Mouse (Mus musculus): Measurements from ENCODE around the gene Fam198b.
A peak's percentile ranks its signal among the peaks of the same experiment; 100 is the strongest.
"Not testable (repeated sequence)": the region's sequence is repeated elsewhere in the genome, so short reads cannot be mapped to it uniquely, and the experiment has no call there.

Fam198b gene

GRCm38 (mm10) chr3:79925950-79926697 is 41.8 kb downstream of the Fam198b start:
- no peak for DNase-seq

DNA sequence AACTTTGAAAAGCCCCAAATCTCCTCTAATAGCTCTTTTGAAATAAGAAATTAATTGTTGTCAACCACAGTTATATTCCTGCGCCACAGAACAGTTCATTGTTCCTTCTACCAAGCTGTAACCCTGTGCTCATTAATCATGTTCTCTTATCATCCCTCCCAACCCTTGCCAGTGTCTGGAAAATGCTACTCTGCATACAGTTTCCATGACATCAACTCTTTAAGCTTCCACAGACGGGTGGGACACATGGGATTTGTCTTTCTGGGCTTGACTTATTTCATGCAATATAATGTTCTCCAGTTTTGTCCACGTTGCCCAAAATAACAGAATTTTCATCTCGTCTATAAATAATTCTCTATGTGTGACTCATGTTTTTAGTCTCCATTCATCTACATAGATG is 42.7 kb downstream of the Fam198b start:
- DNase-seq, result no peak

DNA sequence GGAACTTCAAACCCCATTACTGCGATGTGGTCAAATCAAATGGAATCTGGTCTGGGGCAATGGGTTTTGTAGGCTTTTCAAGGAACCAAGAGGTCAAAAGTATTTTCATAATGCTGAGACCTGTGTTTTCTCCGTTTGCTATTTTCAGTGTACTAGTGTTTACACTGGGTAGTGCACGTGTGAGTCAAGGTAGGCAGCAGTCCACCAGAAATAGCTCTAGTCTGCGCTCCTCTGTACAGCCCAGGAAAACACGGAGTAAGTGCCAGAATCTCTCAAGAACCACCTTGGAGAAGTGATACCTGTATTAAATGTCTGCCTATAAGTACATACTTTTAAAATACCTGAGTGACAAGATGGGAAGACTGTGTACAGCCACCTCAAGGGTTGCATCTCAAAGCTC is 44.1 kb downstream of the Fam198b start:
- no peak for DNase-seq

DNA sequence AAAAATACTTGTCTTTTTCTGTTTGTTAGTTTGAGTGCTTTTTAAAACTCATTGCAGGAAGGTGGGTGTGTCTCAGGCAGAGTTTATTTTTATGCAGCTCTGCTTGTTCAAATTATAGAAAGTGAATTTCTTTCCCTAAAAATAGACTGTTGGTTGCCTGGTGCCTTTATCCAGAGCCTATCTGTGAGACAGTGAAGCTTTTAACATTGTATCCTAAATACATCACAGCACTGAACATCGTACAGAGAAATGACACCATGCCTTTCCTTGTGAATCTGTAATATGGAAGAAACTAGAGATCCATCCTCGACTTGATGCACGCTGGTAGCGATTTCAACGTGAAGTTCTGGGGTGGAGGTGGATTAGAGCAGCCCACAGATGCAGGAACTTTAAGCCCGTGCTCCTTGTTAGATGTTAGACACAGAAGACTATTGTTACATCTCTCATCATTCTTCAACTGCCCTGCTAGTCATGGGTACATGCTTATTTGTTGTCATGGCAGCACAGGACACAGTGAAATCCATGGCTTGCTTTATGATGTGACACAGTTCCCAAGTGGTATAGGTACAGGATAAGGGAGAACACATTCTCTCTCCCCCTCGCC is 45.9 kb downstream of the Fam198b start:
- DNase-seq, result no peak

DNA sequence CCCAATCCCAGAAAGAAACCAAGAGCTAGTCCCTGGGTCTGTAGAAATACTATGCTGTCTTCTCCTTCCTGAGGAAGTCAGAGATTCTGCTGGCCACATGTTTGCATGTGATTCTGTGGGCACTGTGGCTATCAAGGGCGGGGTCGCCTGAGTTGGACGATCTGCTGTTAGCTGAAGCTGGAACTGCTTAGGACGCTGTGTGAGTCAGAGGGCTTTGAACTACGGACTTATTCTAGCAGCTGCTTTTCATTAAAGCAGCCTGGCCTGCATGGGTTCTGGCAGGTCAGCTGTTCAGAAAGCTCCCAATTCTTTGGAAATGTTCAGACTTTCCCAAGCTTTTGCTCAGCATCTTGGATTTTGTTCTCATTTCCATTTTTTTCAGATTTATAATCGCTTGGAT is 51.9 kb downstream of the Fam198b start:
- peak; percentile 99 for DNase-seq

DNA sequence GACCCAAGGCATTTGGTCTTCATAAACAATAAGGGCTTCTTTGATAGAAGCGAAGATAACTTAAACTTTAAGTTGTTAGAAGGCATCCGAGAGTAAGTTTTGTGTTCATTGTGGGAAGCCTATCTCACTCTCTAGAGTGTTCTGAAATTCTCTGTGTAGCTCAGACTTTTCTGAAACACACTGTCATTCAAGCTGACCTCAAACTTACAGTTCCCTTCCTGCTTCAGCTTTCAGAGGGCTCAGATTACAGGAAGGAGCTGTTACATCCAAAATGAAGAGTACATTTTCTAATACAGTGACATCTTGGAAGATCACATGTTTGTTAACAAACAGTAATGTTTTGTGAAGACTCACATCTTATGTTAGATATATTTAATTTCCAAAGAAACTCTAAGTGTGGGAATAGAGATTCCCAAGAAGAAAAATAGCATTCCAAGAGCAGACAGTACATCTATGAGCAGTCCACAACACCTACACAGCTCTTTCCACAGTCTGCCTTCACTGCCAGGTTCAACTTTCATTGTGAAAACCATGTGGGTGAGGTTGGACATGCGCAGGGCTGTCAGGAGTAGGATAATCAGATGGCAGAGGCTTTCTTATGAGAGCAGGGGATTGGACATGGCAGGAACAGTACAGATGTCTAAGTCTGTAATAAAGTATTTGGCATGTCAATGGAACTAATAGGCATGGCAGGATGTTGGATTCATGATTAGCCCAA is 52.6 kb downstream of the Fam198b start:
- DNase-seq, result no peak

DNA sequence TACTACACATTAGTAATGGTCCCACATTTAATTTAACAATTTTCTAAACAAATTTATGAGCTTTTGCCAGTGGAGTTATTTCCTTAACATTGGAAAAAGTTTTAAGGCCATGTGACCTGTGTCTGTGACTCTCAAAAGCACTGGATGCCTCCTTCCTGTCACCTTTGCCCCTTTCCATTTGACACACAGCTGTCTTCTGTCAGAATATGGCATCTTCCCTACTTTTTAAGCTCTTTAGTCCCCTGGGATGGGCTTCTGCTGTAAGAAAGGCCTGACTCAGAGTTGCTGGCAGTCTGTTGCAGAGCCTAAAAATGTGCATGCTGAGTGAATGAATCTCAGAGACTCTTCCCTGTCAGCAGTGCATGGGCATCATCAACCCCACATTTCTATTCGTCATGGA is 63.4 kb downstream of the Fam198b start:
- peak; percentile 98 for DNase-seq

DNA sequence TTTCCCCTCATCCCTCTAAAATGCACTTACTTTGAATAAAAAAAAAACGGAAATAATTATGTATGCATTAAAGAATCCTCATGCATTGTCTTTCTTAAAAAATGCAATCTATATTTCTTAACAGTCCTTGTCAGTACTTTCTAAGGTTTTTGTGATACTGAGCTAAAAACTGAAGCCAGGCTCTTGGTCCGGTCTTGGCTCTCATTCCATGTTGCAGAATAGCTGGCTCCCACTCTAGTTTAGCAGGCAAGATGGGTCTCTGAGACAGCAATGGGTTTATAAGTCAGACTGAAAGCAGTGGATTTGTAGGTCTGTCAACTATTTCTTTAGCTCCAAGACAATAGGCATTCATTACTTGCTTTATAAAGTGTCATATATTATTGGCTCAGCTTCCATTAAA is 63.8 kb downstream of the Fam198b start:
- no peak for DNase-seq

DNA sequence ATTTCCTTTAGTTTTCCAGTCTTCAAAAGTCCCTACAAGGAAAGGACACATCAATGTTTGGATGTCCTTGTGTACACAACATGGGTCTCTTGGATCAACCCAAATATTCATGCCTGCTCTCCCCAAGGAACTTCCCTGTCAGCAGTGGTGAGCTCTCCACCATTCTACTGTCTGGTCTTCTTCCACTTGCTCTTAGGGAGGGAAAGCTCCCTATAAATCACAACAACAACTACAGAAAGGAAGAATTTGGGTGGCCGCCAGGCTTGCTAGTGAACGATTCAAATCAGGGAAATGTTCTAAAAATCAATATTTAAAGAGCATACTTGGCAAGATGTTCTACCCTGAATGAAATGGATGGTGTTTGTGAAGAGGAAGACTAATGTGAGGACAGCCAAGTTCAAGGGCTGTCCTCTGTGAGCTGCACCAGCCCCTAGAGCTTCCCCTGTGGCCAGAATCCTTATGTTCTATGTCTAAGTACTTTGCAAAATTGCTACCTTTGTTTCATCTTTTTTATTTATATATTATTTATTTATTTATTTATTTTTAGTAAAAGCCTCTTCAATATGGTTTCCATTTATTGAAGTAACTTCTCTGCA is 68.9 kb downstream of the Fam198b start:
- DNase-seq, result no peak

GRCm38 (mm10) chr3:79955262-79955661 is 70.9 kb downstream of the Fam198b start:
- DNase-seq, result no peak

- DNase-seq, result no peak
Observed at GRCm38 (mm10) chr3:79956792-79957191, 72.5 kb downstream of the Fam198b start.

DNA sequence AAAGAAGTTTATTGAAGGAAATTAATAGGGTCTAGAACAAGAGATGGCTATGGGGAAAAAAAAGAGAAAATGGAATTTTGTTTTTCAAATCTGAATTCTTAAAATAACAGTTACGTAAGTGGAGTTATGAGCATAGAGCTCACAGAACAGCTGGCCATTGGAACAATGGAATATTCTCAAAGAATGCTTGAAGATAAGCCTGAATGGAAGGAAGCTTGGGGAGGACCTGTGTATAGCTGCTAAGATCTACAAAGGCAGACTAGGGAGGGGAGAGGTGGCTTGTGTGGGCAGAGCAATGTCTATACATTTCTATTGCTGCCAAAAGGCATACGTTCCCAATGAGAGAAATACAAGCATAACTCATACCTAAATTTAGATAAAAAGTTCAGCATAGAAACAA is 73.4 kb downstream of the Fam198b start:
- DNase-seq, result no peak

DNA sequence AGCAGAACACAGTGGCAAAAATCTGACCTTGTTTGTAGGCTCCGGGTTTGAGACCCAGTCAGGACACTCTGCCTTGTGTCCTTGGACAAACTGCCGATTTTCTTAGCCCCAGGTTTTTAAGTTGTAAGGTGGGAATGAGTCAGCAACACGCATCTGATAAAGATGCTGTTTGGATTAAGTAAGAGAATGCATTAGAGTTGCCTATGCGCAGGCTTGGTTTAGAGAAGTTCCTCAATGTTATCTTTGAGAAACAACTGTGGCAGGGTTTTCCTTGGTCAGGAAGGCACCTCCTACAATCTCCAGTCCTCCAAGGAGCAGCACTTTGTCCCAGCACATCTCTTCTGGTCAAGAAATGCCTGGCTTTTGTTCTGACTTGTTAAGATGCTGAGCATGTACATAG is 82.4 kb downstream of the Fam198b start:
- DNase-seq, result no peak

- DNase-seq, result no peak
Observed at GRCm38 (mm10) chr3:79967346-79967745, 83.0 kb downstream of the Fam198b start.

DNA sequence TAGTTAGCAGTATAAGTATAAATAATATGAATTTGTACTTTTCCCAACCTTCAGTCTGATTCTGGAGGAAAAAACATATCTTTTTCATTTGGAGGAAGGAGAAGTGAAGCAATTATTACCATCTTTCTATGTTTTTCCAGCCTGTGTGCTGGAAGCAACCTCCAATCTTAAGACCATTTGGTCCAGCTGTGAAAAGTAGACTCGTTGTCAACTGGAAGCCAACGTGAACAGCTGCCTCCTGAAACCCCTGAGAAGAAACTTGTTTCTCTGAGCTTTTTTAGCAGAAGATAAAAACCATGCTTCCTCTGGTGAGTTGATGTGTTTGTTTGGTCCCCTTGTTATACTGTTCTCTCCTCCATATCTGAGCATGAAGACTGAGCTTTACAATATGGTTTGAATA is 84.1 kb downstream of the Fam198b start:
- peak; percentile 93 for DNase-seq

DNA sequence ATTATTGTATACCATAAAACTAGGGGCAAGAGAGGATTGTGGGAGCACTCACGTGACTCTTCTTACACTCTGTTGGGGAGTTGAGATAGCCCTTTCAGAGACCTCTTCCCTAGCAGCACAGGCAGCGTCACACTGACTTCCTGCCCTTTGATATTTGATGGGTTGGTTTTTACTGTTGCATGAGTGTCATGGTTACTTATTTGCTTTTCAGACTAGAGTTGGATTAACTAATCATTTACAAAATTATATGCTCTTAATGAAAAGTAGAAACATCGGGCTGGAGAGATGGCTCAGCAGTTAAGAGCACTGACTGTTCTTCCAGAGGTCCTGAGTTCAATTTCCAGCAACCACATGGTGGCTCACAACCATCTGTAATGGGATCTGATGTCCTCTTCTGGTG is 85.2 kb downstream of the Fam198b start:
- DNase-seq, result not testable (repeated sequence)

GRCm38 (mm10) chr3:79970070-79970469 is 85.7 kb downstream of the Fam198b start:
- DNase-seq, result no peak

- DNase-seq, result no peak
Observed at GRCm38 (mm10) chr3:79970498-79970897, 86.2 kb downstream of the Fam198b start.

DNA sequence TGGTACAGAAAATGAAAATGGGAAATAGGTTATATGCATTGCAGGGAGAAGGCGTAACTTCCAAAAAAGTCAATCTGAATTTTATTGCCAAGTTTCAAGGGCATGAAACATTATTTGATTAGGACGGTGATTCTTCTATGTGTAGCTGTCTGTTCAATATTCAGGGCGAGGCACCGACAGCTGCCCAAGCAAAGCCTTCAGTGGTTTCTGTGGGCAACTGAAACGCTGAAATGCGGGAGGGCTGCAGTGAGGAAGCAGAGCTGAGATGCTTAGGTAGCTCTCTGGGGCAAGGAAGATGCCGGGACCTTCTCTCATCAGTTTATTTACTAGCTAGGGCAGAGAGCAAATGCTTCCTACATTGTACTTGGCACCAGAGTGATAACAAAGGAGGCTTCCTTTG is 87.2 kb downstream of the Fam198b start:
- DNase-seq, result no peak

GRCm38 (mm10) chr3:79976786-79977185 is 92.5 kb downstream of the Fam198b start:
- peak; percentile 95 for DNase-seq

- DNase-seq, result peak; percentile 95
Observed at GRCm38 (mm10) chr3:79977656-79978450, 93.5 kb downstream of the Fam198b start.

DNA sequence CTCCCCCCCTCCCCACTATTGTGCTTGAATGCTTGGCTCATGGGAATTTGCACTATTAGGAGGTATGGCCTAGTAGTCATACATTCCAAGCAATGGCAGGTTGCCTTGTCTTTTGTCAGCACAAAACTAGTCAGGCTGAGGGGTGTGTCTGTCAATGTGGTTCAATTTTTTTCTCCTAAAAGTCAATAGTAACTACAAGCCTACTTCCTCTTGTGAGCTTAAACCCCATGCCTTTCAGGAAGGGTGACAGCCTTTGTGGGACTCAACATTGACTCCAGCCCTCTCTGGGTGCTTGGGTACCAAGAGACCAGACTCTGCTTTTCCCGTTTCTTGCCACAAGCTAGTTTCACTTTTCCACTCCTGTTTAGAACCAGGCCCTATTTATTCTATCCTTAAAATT is 96.4 kb downstream of the Fam198b start:
- DNase-seq, result peak; percentile 84

- DNase-seq, result peak; percentile 80
Observed at GRCm38 (mm10) chr3:79983961-79984419, 99.7 kb downstream of the Fam198b start.

Data from heart, adult 11 months (tissue).